Mouse (Mus musculus): ENCODE data around the gene Jagn1.

The Jagn1 gene

GRCm38 (mm10) chr6:113473715-113474114 lies 31.3 kb downstream of the Jagn1 start:
- no peak for DNase-seq (ENCODE audit: low spot score in 2 of 2)

GRCm38 (mm10) chr6:113477353-113477752 lies 35.0 kb downstream of the Jagn1 start:
- DNase-seq (ENCODE audit: low spot score in 2 of 2), result no peak

- no peak for DNase-seq (ENCODE audit: low spot score in 2 of 2)
Observed at GRCm38 (mm10) chr6:113478906-113479305, 36.5 kb downstream of the Jagn1 start.

GRCm38 (mm10) chr6:113480555-113481373 lies 38.4 kb downstream of the Jagn1 start:
- DNase-seq (ENCODE audit: low spot score in 2 of 2), result peak in 1 of 2 experiments; percentile 58

DNA sequence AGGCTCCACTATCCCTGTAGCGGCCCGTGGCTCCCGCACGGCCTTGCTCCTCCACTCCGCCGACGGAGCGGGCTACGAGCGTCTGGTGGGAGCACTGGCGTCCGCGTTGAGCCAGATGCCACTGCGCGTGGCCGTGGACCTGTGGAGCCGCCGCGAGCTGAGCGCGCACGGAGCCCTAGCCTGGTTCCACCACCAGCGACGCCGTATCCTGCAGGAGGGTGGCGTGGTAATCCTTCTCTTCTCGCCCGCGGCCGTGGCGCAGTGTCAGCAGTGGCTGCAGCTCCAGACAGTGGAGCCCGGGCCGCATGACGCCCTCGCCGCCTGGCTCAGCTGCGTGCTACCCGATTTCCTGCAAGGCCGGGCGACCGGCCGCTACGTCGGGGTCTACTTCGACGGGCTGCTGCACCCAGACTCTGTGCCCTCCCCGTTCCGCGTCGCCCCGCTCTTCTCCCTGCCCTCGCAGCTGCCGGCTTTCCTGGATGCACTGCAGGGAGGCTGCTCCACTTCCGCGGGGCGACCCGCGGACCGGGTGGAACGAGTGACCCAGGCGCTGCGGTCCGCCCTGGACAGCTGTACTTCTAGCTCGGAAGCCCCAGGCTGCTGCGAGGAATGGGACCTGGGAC lies 40.2 kb downstream of the Jagn1 start:
- DNase-seq (ENCODE audit: low spot score in 2 of 2), result no peak

GRCm38 (mm10) chr6:113483100-113483615 lies 40.8 kb downstream of the Jagn1 start, which contains the start of gene Creld1:
Gene Creld1, plus strand, starts transcription at chr6:113483297.
- DNase-seq (ENCODE audit: low spot score in 2 of 2), result peak; percentile 88 to 93

DNA sequence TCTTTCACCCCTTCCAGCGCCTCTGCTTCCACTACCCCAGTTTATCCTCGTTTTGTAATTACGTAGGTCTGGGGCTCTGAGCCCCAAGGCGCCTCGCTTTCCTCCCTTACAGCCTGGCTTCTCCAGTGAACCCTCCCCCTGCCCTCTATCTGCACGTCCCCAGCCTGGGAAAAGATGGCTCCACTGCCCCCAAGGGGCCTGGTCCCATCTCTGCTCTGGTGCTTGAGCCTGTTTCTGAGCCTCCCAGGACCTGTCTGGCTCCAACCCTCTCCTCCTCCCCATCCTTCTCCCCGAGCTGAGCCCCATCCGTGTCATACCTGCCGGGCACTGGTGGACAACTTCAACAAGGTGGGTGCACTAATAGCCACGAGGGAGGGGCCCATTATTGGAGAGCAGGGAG lies 41.4 kb downstream of the Jagn1 start:
- no peak for DNase-seq (ENCODE audit: low spot score in 2 of 2)

- DNase-seq (ENCODE audit: low spot score in 2 of 2), result no peak
Observed at GRCm38 (mm10) chr6:113487125-113487576, 44.8 kb downstream of the Jagn1 start.

DNA sequence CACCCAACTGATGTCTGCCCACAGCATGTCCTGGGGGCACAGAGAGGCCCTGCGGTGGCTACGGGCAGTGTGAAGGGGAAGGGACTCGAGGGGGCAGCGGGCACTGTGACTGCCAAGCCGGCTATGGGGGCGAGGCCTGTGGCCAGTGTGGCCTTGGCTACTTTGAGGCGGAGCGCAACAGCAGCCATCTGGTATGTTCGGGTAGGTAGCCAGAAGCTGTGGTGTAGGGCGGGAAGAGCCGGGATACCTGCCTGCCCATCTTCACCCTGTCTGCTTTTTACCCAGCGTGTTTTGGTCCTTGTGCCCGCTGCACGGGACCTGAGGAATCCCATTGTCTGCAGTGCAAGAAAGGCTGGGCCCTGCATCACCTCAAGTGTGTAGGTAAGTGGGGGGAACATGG lies 47.0 kb downstream of the Jagn1 start:
- DNase-seq (ENCODE audit: low spot score in 2 of 2), result no peak

DNA sequence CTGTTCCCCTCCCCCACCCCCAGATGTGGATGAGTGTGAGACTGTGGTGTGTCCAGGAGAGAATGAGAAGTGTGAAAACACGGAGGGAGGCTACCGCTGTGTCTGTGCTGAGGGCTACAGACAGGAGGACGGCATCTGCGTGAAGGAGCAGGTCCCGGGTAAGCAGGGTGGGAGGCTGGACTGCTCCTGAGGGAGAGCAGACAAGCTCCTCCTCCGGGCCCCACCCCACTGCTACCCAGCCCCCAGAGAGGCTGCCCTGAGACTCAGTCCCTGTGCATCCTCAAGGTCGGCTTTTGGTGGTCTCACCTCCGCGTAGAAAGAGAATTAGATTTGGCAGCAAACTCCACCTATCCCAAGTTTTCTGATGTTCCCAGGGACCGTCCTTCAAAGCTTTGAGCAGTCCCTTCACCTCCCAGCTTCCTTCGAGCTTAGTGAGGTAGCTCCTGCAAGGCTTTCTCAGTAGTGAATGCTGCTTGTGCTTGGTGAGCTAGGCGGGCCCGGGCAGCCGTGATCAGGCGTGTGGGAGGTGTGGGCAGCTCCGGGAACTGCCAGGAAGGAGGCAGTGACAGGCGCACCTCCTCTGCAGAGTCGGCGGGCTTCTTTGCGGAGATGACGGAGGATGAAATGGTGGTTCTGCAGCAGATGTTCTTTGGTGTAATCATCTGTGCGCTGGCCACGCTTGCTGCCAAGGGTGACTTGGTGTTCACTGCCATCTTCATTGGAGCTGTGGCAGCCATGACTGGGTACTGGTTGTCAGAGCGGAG lies 49.9 kb downstream of the Jagn1 start:
- DNase-seq (ENCODE audit: low spot score in 2 of 2), result no peak

DNA sequence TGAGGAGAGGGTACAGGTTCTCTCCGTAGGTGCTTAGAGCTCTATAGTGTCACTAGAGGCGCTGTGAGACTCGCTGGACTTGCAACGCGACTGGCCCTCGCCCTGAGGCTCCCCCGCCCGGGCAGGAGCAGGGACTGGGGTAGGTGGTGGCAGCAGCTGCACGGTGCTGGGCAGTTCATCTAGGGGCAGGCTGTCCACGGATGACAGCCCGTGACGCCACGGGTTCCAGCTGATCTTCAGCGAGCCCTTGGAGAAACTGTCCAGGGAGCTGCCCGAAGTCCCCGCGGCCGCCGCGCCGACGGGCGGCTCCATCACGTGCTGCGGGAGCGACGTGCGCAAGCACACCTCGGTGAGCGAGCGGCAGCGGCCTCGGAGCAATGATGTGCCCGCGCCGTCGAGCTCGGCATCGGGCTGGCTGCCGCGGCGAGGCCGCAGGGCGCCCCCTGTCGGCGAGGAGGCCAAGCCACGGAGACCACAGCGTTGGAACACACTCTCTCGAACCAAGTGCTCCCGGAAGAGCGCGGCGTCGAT lies 52.0 kb downstream of the Jagn1 start:
- peak; percentile 82 for DNase-seq (ENCODE audit: low spot score in 2 of 2)

GRCm38 (mm10) chr6:113495071-113495675 lies 52.8 kb downstream of the Jagn1 start:
- DNase-seq (ENCODE audit: low spot score in 2 of 2), result no peak
